Mouse (Mus musculus) heart, embryonic 11.5 days (tissue): ENCODE data around the gene Ankrd35. TPM values are rescaled to one million over a fixed set of nuclear protein-coding genes. Genes with fewer than 3 reads are reported as not detected.

ENCODE experiments used
- ATAC-seq: fragments of 200-750 bp; cut with Nextera tagmentation; replicated peaks from 2 replicates; pipeline ENCODE4 v1.8.0; 2017; ENCODE audit warnings: moderate library complexity; ENCODE audit not compliant: insufficient number of reproducible peaks, low FRiP score, low TSS enrichment
- H3K27ac ChIP-seq: fragments of 300-500 bp; sonication (generic); 2 replicates; pipeline ENCODE4 v1.5.1; 2014; ENCODE audit warnings: mild to moderate bottlenecking, low read depth, low read length
- H3K27me3 ChIP-seq: fragments of 300-500 bp; sonication (generic); 2 replicates; pipeline ENCODE4 v1.6.1; 2014; ENCODE audit warnings: mild to moderate bottlenecking, low read length, mixed read lengths; ENCODE audit not compliant: control insufficient read depth, insufficient read depth
- H3K36me3 ChIP-seq: fragments of 300-500 bp; sonication (generic); 2 replicates; pipeline ENCODE4 v1.6.1; 2014; ENCODE audit warnings: mild to moderate bottlenecking, low read length, moderate library complexity, mixed read lengths; ENCODE audit not compliant: control insufficient read depth, insufficient read depth
- H3K4me1 ChIP-seq: fragments of 300-500 bp; sonication (generic); 2 replicates; pipeline ENCODE4 v1.6.1; 2014; ENCODE audit warnings: low read length; ENCODE audit not compliant: control insufficient read depth, insufficient read depth
- H3K4me2 ChIP-seq: fragments of 300-500 bp; sonication (generic); 2 replicates; pipeline ENCODE4 v1.6.1; 2014; ENCODE audit warnings: mild to moderate bottlenecking, moderate library complexity
- H3K4me3 ChIP-seq: fragments of 300-500 bp; sonication (generic); 2 replicates; pipeline ENCODE4 v1.5.1; 2014; ENCODE audit warnings: low read depth, low read length
- H3K9ac ChIP-seq: fragments of 300-500 bp; sonication (generic); 2 replicates; pipeline ENCODE4 v1.6.1; 2014; ENCODE audit warnings: mild to moderate bottlenecking, low read depth, low read length, moderate library complexity
- H3K9me3 ChIP-seq: fragments of 300-500 bp; sonication (generic); replicated peaks from 2 replicates; pipeline ENCODE4 v1.6.1; 2016; ENCODE audit warnings: low read length; ENCODE audit not compliant: control insufficient read depth
- WGBS: fragments of 180-500 bp; shearing (Covaris S2); extraction: QIAGEN DNeasy Blood & Tissue Kit; methylation state at CpG from one replicate; pipeline ENCODE4 v1.1.7; 2014; ENCODE audit not compliant: insufficient replicate concordance; 5-methylcytosine and 5-hydroxymethylcytosine counted together
- polyA plus RNA-seq: library from polyadenylated mRNA; unstranded; fragments of >200 nt; fragmentation: Nextera tagmentation; extraction: Ambion mirVana; gene quantifications from 2 replicates; pipeline ENCODE4 v1.2.1, GENCODE M21; 2014

The Ankrd35 gene
- polyA plus RNA-seq, 1 experiment from 2014 or later, result 0.33 TPM

DNA sequence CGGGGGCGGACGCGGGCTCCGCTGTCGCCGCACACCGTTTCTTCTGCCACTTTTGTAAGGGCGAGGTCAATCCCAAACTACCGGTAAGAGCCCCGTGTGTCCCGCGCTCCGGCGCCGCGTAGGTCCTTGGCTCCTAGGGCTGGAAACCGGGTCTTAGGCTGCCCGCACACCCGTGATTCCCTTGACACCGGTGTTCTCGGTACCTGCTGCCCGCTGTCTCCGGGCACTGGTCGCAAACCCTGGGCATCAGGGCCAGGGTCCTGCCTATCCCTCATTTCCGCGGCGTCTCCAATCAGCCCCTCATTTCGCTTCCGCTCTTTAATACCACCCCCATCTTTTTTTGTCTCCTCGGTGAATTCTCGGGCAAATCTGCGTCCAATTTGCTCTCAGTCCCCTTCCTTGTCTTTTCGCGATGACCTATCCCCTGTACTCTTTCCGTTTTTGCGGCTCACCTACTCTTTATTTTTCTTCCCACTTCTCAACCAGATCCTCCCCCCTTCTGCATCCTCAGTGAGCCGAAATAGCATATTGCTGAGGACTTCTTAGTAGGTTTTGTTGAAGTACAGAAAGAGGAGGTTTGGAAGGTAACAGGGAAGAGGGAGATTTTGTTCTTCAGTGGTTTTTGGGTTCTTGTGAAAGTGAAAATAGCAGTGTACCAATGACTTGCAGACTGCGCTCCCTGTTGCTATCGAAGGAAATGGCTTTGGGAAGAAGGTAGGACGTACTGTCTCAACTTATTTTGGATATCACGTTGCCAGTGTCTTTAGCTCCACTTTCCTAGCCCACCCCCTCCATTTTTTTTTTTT lies 58.1 kb downstream of the Ankrd35 start:
- WGBS, result under 1% methylated on average over 42 of the region's 42 CpGs
- peak overlapping the region; percentile 78 for H3K27ac ChIP-seq
- H3K36me3 ChIP-seq, result no peaks in the 10 kb centered on the region; the same call in 1 of the 2 replicates
- ATAC-seq, result no peak; the same call in 1 of the 2 replicates
- H3K4me1 ChIP-seq, result peaks cover 25% of the 10 kb centered on the region
- no peaks in the 10 kb centered on the region for H3K9me3 ChIP-seq
- peak overlapping the region; percentile 92 for H3K9ac ChIP-seq
- peak overlapping the region; percentile 76 for H3K4me2 ChIP-seq
- H3K27me3 ChIP-seq, result no peaks in the 10 kb centered on the region
- H3K4me3 ChIP-seq, result peak overlapping the region; percentile 92

GRCm38 (mm10) chr3:96728634-96729402 lies 58.9 kb downstream of the Ankrd35 start:
- no peak for ATAC-seq
- Histone ChIP-seq H3K9me3 (no peaks in the 10 kb centered on the region), H3K27me3 (no peaks in the 10 kb centered on the region), H3K9ac (peak overlapping the region; percentile 92), H3K4me1 (peaks cover 25% of the 10 kb centered on the region), H3K27ac (peak overlapping the region; percentile 78; the same call in 1 of the 2 replicates), H3K36me3 (no peaks in the 10 kb centered on the region), H3K4me3 (peak overlapping the region; percentile 92), H3K4me2 (peak overlapping the region; percentile 76)
- WGBS, result 51% methylated on average over 7 of the region's 7 CpGs

GRCm38 (mm10) chr3:96729403-96729784 lies 59.5 kb downstream of the Ankrd35 start:
- H3K4me3 ChIP-seq, result no peak overlapping the region; the same call in 1 of the 2 replicates
- H3K4me2 ChIP-seq, result peak overlapping the region; percentile 76; the same call in 1 of the 2 replicates
- no peak overlapping the region for H3K27ac ChIP-seq
- ATAC-seq, result no peak
- no peaks in the 10 kb centered on the region for H3K27me3 ChIP-seq
- H3K36me3 ChIP-seq, result no peaks in the 10 kb centered on the region
- H3K9me3 ChIP-seq, result no peaks in the 10 kb centered on the region
- WGBS, result 36% methylated on average over 3 of the region's 3 CpGs
- H3K9ac ChIP-seq, result no peak overlapping the region
- peaks cover 25% of the 10 kb centered on the region for H3K4me1 ChIP-seq

- H3K9me3 ChIP-seq, result no peaks in the 10 kb centered on the region
- no peaks in the 10 kb centered on the region for H3K36me3 ChIP-seq
- H3K4me1 ChIP-seq, result peaks cover 25% of the 10 kb centered on the region
- no peak overlapping the region for H3K27ac ChIP-seq
- no peak for ATAC-seq
- no peak overlapping the region for H3K4me2 ChIP-seq
- H3K4me3 ChIP-seq, result no peak overlapping the region
- H3K9ac ChIP-seq, result no peak overlapping the region
- WGBS, result 58% methylated on average over 5 of the region's 5 CpGs
- H3K27me3 ChIP-seq, result no peaks in the 10 kb centered on the region
Observed at GRCm38 (mm10) chr3:96730785-96731184, 60.9 kb downstream of the Ankrd35 start.

DNA sequence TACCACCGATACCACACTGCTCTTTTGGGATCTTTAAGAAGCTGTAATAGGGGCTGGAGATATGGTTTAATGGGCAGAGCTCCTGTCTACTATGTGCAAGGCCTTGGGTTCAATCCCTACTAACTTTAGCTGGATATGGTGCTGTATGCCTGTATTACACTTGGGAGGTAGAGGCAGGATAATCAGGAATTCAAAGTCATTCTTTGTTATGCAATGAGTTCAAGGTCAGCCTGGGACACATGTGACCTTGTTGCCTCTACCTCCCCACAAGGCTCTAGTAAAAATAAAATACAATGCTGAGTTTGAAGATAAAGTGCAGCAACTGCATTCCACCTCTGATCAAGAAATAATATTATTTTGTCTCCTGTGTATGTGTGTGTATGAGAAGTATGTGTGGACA lies 64.1 kb downstream of the Ankrd35 start:
- WGBS, result 84% methylated on average over 1 of the region's 1 CpGs
- ATAC-seq, result no peak

DNA sequence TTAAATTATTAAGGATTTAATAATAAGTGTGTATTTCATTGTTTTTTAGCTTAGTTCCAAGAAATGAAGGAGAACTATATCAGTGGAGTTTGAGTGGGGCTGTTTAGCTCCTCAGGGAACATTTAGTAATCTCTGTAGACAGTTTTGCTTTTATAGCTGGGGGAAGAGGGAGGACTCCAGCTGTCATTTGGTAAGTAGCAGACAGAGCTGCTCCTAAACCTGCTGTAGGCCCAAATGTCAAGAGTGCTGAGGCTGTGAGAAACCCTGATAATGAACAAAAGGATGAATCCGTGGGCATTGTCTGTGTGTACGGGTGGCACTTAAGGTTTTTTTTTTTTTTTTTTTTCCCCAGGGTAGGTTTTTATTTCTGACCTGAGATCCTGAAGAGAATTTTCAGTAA lies 65.3 kb downstream of the Ankrd35 start:
- Histone ChIP-seq H3K27ac (no peak overlapping the region), H3K9me3 (no peaks in the 10 kb centered on the region), H3K4me2 (no peak overlapping the region), H3K9ac (no peak overlapping the region), H3K4me1 (peaks cover 13% of the 10 kb centered on the region), H3K27me3 (no peaks in the 10 kb centered on the region), H3K4me3 (no peak overlapping the region), H3K36me3 (no peaks in the 10 kb centered on the region)
- ATAC-seq, result no peak
- WGBS, result 77% methylated on average over 2 of the region's 2 CpGs

More for the DNA sequence above, 64.1 kb downstream of the Ankrd35 start:
- H3K27ac ChIP-seq, result no peak overlapping the region
- H3K4me1 ChIP-seq, result peaks cover 21% of the 10 kb centered on the region
- H3K36me3 ChIP-seq, result no peaks in the 10 kb centered on the region
- no peak overlapping the region for H3K4me3 ChIP-seq
- no peaks in the 10 kb centered on the region for H3K9me3 ChIP-seq
- no peaks in the 10 kb centered on the region for H3K27me3 ChIP-seq
- H3K4me2 ChIP-seq, result no peak overlapping the region
- H3K9ac ChIP-seq, result no peak overlapping the region

DNA sequence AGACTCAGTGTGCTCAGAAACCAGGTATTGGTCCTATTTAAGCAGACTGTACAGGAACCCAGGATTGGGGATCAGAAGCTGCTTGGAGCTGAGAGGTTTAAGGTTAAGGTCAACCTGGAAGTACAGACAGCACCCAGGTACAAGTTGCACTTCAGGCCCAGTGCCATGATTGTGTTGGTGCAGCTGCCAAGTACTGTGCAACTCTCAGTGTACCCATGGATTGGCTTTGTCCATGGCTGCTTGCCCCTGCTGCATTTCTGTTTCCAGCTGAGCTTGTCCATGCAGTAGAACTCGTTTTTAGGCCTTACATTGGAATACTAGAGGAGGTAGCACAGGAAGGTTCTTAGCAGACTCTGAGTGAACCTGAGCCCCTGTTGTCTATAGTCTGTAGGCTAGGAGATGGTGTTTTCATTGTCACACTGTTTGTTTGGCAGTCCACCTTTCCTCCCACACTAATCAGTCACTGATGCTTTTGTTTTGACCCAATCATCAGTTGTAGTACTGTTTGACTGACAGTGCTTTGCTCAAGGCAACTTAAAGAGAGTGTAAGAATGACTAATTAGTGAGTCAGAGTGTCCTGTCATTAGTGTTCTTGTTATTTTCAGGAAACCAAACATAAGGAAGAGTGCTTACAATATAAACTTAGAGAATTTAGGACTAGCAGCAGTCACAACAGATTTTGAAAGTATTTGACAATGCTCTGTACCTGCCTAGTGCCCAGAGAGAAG lies 67.2 kb downstream of the Ankrd35 start:
- Histone ChIP-seq H3K4me1 (peaks cover 5% of the 10 kb centered on the region), H3K27ac (no peak overlapping the region), H3K4me3 (no peak overlapping the region), H3K27me3 (no peaks in the 10 kb centered on the region), H3K4me2 (no peak overlapping the region), H3K9ac (no peak overlapping the region), H3K9me3 (no peaks in the 10 kb centered on the region), H3K36me3 (no peaks in the 10 kb centered on the region)
- 43% methylated on average over 1 of the region's 1 CpGs for WGBS
- no peak for ATAC-seq

DNA sequence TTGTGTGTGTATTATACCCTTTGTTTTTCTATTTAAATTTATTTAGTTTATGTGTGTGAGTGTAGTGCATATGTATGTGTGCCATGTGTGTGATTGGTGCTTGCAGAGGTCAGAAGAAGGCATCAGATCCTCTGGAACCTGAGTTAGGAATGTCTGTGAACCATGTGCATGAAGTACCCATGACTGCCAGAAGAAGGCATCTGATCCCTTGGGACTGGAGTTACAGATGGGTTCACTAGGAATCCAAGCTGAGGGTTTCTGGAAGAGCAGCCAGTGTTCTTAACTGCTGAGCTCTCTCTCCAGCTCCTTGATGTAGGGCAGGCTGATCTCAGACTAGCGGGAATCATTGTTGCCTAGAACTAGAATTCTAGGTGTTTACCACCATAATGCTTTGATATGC lies 68.1 kb downstream of the Ankrd35 start:
- Histone ChIP-seq H3K27ac (no peak overlapping the region), H3K4me3 (no peak overlapping the region), H3K4me1 (peaks cover 5% of the 10 kb centered on the region), H3K4me2 (no peak overlapping the region), H3K27me3 (no peaks in the 10 kb centered on the region), H3K9me3 (no peaks in the 10 kb centered on the region), H3K9ac (no peak overlapping the region), H3K36me3 (no peaks in the 10 kb centered on the region)
- 84% methylated on average over 1 of the region's 1 CpGs for WGBS
- no peak for ATAC-seq
